Mouse (Mus musculus): ENCODE measurements around the gene Defb23. TPM values are rescaled to one million over a fixed set of nuclear protein-coding genes. Genes with fewer than 3 reads are reported as not detected.
A peak's percentile ranks its signal among the peaks of the same experiment; 100 is the strongest.
"Not testable (repeated sequence)": the region's sequence is repeated elsewhere in the genome, so short reads cannot be mapped to it uniquely, and the experiment has no call there.

The Defb23 gene
- polyA plus RNA-seq, 1 experiment from 2014 or later = not detected

DNA sequence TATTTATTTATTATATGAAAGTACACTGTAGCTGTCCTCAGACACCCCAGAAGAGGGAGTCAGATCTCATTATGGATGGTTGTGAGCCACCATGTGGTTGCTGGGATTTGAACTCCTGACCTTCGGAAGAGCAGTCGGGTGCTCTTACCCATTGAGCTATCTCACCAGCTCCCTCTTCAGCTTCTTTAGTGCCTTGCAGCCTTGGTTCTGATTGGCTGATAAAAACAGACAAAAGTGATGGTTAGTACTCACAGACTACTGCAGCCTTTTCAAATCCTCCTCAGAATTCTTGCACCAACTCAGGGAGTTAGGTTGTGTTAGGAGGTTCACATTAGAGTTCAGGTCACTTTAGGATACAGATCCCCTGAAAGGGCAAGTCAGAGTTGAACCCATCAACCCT, 35.9 kb downstream of the Defb23 start:
- WGBS = 83% methylated on average over 2 of the region's 2 CpGs
- H3K27ac ChIP-seq; H3K4me3 ChIP-seq; ATAC-seq (ENCODE audit: low FRiP score, low read depth); H3K36me3 ChIP-seq; H3K4me2 ChIP-seq (replicated peaks); H3K27me3 ChIP-seq; H3K4me1 ChIP-seq; H3K9ac ChIP-seq; H3K9me3 ChIP-seq: not testable (repeated sequence)

DNA sequence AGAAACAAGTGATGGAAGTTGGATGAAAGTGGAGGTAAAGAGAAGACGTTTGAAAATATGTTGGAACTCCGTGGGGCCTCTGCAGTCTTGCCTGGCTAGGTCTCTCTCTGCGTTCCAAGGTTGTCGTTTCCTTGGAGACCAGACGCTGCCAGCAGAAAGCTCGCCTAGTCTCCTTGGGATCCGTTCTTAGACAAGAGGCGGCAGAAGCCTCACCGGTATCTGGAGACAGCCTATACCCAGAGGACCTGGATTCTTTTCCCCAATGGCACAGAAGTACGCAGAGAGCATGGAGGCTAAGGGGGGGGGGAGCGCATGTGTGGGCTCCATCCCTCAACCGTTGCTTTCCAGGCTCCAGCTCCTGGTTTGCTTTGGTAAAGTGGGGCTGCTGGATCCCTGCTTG, 36.9 kb downstream of the Defb23 start:
- Histone ChIP-seq H3K4me1 (peaks cover 5% of the 10 kb centered on the region; the same call in 1 of the 2 replicates), H3K36me3 (no peaks in the 10 kb centered on the region), H3K27ac (no peak overlapping the region), H3K4me2 (replicated peaks) (peak overlapping the region; percentile 48), H3K4me3 (no peak overlapping the region), H3K27me3 (no peaks in the 10 kb centered on the region), H3K9me3 (no peaks in the 10 kb centered on the region), H3K9ac (0 out of 2 replicates have a peak overlapping the region, but pooled peaks have one; percentile 19)
- 8% methylated on average over 12 of the region's 12 CpGs for WGBS
- ATAC-seq (ENCODE audit: low FRiP score, low read depth) = no peak

DNA sequence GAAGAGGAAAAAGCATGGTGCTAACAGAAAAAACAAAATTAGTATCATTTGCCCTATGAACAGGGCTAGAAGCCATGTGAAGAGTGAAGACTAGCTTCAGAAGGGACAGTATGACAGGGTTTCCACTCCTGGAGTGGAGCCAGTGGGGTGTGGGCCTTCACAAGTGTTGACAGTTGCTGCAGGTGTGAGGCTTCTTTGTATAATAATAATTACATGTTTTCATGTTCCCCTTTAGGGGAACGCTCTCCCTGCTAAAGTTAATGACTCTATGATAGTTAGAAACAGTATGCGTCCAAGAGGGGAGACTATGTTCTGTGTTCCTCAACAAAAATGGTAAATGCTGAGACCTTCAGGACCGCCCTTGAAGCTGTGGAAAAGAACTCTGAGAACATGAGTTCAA, 48.6 kb downstream of the Defb23 start:
- Histone ChIP-seq H3K27ac (peak overlapping the region; percentile 96), H3K36me3 (peaks cover 4% of the 10 kb centered on the region; the same call in 1 of the 2 replicates)

GRCm38 (mm10) chr2:152415287-152415686, 49.1 kb downstream of the Defb23 start, which contains the start of gene 6820408C15Rik:
Gene 6820408C15Rik, plus strand, starts transcription at chr2:152415587.
- Histone ChIP-seq H3K4me1 (peaks cover 36% of the 10 kb centered on the region), H3K4me3 (peak within 1 kb of the TSS; percentile 89), H3K27me3 (no peaks in the 10 kb centered on the region), H3K27ac (peak within 1 kb of the TSS; percentile 96), H3K9ac (peak within 1 kb of the TSS; percentile 98), H3K4me2 (replicated peaks) (peak within 1 kb of the TSS; percentile 93), H3K9me3 (peaks cover 12% of the 10 kb centered on the region), H3K36me3 (peaks cover 4% of the 10 kb centered on the region; the same call in 1 of the 2 replicates)
- WGBS = 17% methylated on average over 4 of the region's 4 CpGs
- ATAC-seq (ENCODE audit: low FRiP score, low read depth) = no peak

More for the DNA sequence above, 48.6 kb downstream of the Defb23 start:
- H3K27me3 ChIP-seq = no peaks in the 10 kb centered on the region
- H3K9me3 ChIP-seq = peaks cover 13% of the 10 kb centered on the region
- H3K9ac ChIP-seq = peak overlapping the region; percentile 98
- no peak for ATAC-seq (ENCODE audit: low FRiP score, low read depth)
- H3K4me3 ChIP-seq = peak overlapping the region; percentile 89
- peak overlapping the region; percentile 93 for H3K4me2 ChIP-seq (replicated peaks)
- peaks cover 31% of the 10 kb centered on the region for H3K4me1 ChIP-seq
- 93% methylated on average over 3 of the region's 3 CpGs for WGBS

DNA sequence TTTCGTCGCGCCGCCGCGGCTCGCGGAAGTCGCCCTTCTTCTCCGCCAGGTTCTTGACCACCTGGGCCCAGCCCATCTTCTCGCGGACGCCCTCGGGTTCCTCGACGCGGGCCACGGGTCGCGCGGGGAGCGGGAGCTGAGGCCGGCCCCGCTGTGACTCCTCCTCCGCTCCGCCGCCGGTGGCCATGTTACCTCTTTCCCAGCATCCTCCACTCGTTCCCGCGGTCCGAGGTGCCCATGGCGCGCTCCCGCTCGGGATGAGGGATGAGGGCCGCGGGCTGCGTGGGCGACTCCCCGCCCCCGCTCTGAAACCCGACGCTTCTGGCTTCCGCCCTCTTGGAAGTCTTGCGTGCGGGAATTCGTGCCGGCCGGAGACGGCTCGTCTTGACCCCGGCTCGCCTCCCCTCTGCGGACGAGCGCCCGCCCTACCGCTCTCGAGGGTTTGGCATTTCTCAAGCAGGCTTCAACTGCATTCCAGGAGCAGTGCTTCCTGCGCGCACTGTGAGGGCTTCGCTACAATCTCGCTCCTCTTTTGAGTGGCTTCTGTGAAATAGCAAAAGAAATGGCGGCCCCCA, 49.7 kb downstream of the Defb23 start, which contains the start of gene Zcchc3:
Zcchc3 (minus strand) TSS at position 437 of the 575 bp plus-strand sequence.
- no peaks in the 10 kb centered on the region for H3K27me3 ChIP-seq
- peak within 1 kb of the TSS; percentile 98 for H3K9ac ChIP-seq
- peak; percentile 83 for ATAC-seq (ENCODE audit: low FRiP score, low read depth)
- under 1% methylated on average over 65 of the region's 65 CpGs for WGBS
- peaks cover 7% of the 10 kb centered on the region; the same call in 1 of the 2 replicates for H3K9me3 ChIP-seq
- H3K4me1 ChIP-seq = peaks cover 42% of the 10 kb centered on the region
- peaks cover 4% of the 10 kb centered on the region; the same call in 1 of the 2 replicates for H3K36me3 ChIP-seq
- peak within 1 kb of the TSS; percentile 89 for H3K4me3 ChIP-seq
- peak within 1 kb of the TSS; percentile 96 for H3K27ac ChIP-seq
- peak within 1 kb of the TSS; percentile 93 for H3K4me2 ChIP-seq (replicated peaks)

DNA sequence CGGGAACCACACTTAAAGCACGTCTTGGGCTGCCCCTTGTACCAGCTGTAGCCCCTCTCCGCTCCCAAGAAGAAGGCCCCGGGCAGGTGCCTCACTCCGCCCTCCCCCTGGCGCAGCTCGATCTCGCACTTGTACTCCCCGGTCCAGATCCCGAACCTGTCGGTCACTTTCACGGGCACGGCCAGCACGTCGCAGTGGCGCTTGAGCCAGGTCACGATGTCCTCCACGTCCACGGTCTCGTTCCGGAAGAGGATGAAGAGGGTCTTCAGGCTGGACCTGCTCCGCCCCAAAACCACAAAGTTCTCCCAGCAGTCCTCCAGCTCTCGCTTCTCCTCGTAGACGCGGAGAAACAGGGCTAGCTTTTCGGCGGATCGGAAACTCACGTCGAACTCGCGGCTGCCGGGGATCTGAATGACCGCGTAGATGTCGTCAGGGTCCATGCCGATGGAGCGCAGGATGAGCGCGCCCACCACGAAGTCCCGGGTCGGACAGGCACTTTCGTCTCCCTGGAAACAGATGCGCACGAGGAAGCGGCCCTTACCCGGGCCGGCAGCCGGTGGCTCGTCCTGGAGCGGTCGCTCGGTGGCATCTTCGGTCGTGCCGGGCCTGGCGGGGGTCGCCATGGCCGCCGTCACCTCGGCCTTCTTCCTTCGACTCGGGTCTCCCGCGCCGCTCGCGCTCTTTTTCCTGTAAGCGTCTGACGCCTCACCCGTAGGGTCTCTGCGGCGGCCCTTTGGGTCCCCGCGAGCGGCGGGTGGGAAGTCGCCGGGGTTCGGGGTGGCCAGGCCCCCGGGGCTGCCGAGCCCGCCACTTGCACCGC, 50.4 kb downstream of the Defb23 start:
- Histone ChIP-seq H3K27ac (peak overlapping the region; percentile 96), H3K4me2 (replicated peaks) (peak overlapping the region; percentile 93), H3K9ac (peak overlapping the region; percentile 98), H3K4me1 (peaks cover 47% of the 10 kb centered on the region), H3K36me3 (peaks cover 4% of the 10 kb centered on the region; the same call in 1 of the 2 replicates), H3K27me3 (no peaks in the 10 kb centered on the region), H3K9me3 (peaks cover 7% of the 10 kb centered on the region; the same call in 1 of the 2 replicates), H3K4me3 (peak overlapping the region; percentile 89)
- WGBS = under 1% methylated on average over 86 of the region's 86 CpGs
- ATAC-seq (ENCODE audit: low FRiP score, low read depth) = peak; percentile 0; the same call in 1 of the 2 replicates

DNA sequence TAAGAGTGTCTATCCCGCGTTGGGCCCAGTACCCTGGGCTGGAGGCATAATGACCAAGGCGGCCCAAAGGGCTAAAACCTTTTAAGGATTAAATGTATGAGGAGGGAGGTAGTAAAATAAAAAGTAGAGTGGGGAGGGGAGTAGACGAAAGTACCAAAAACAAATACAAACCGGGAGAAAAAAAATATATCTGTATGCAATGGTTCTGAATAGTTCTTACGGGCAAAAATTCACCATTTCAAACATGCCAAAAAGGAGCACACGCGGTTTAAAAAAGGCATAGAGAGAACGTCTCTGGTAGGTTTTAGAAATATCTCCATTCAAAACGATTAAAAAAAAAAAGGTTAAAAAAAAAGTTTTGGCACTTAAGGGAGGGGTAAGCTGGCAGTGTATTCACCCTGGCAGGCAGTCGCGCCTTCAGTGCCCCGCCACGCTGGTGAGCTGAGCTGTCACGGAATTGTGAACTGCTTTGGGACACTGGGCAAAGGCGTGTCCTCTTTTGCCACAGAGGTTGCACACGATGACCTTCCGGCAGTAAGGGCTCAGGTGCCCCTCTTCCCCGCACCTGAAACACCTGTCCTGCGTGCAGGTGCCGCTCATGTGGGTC, 51.2 kb downstream of the Defb23 start:
- Histone ChIP-seq H3K4me1 (peaks cover 47% of the 10 kb centered on the region), H3K36me3 (peaks cover 4% of the 10 kb centered on the region; the same call in 1 of the 2 replicates)
- 2% methylated on average over 21 of the region's 21 CpGs for WGBS

DNA sequence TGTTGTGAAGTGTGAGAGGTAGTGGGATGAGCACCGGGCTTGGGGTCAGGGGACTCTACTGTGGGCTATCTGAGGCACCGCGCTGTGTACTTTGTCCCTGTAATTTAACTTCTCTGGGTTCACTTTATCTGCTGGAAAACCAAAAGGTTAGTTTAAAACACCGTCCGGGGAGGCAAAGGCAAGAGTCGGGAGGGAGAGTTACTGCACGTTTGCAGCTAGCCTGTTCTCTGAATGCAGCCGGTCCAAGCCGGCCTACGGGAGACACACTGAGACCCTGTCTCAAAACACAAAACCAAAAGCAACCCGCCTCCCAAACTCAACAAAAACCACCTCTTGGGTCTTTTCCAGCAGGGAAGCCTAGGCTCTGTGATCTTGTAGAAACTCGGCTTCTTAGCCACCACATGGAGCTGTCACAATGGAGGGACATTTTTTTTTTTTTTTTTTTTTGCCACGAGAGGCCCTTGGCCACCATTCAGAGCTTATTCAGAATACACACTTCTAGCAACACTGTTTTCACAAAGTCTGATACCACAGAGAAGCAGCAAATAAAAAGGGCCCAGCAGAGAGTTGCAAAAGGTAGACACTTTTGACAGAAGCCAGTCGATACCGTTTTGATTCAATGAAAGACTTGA, 51.8 kb downstream of the Defb23 start:
- ATAC-seq (ENCODE audit: low FRiP score, low read depth) = no peak
- H3K4me1 ChIP-seq = peaks cover 47% of the 10 kb centered on the region
- peak overlapping the region; percentile 96 for H3K27ac ChIP-seq
- H3K9me3 ChIP-seq = peaks cover 7% of the 10 kb centered on the region; the same call in 1 of the 2 replicates
- peak overlapping the region; percentile 89 for H3K4me3 ChIP-seq
- H3K4me2 ChIP-seq (replicated peaks) = peak overlapping the region; percentile 93
- 3% methylated on average over 15 of the region's 15 CpGs for WGBS
- H3K9ac ChIP-seq = peak overlapping the region; percentile 98
- H3K36me3 ChIP-seq = peaks cover 4% of the 10 kb centered on the region; the same call in 1 of the 2 replicates
- no peaks in the 10 kb centered on the region for H3K27me3 ChIP-seq

More for the DNA sequence above, 51.2 kb downstream of the Defb23 start:
- Histone ChIP-seq H3K4me3 (peak overlapping the region; percentile 89), H3K27me3 (no peaks in the 10 kb centered on the region), H3K9me3 (peaks cover 7% of the 10 kb centered on the region; the same call in 1 of the 2 replicates), H3K9ac (peak overlapping the region; percentile 98), H3K27ac (peak overlapping the region; percentile 96), H3K4me2 (replicated peaks) (peak overlapping the region; percentile 93)
- no peak for ATAC-seq (ENCODE audit: low FRiP score, low read depth)

DNA sequence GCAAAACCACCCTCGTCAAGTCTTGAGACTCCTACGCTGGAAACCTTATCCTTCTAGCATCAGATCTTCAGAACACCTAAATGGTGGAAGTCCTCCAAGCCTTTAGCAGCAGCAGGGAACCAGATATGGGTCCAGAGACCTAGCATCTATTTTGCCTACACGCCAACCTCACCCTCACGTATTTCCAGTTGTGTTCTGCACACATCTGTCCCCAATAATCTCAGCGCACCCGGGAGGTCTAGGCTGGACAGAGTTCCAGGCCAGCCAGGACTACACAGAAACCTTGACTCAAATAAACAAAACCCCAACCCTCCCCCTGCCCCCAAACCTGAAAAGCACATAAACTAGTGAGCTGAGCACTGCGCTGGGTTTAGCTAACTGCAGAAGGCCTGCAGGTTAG, 52.9 kb downstream of the Defb23 start:
- Histone ChIP-seq H3K27me3 (no peaks in the 10 kb centered on the region), H3K4me3 (peak overlapping the region; percentile 89), H3K9me3 (peaks cover 7% of the 10 kb centered on the region; the same call in 1 of the 2 replicates), H3K27ac (peak overlapping the region; percentile 96), H3K36me3 (peaks cover 4% of the 10 kb centered on the region; the same call in 1 of the 2 replicates), H3K4me1 (peaks cover 49% of the 10 kb centered on the region), H3K4me2 (replicated peaks) (peak overlapping the region; percentile 93), H3K9ac (peak overlapping the region; percentile 98)
- WGBS = under 1% methylated on average over 7 of the region's 7 CpGs
- ATAC-seq (ENCODE audit: low FRiP score, low read depth) = peak; percentile 1; the same call in 1 of the 2 replicates

- Histone ChIP-seq H3K27ac (peak overlapping the region; percentile 96), H3K4me2 (replicated peaks) (peak overlapping the region; percentile 93), H3K27me3 (no peaks in the 10 kb centered on the region), H3K9me3 (peaks cover 3% of the 10 kb centered on the region; the same call in 1 of the 2 replicates), H3K36me3 (no peaks in the 10 kb centered on the region), H3K4me1 (peaks cover 51% of the 10 kb centered on the region), H3K4me3 (peak overlapping the region; percentile 89), H3K9ac (peak overlapping the region; percentile 98)
- under 1% methylated on average over 15 of the region's 15 CpGs for WGBS
- peak; percentile 83 for ATAC-seq (ENCODE audit: low FRiP score, low read depth)
Observed at GRCm38 (mm10) chr2:152410971-152411371, 53.4 kb downstream of the Defb23 start.

GRCm38 (mm10) chr2:152409781-152410180, 54.6 kb downstream of the Defb23 start:
- no peaks in the 10 kb centered on the region for H3K9me3 ChIP-seq
- no peak overlapping the region for H3K9ac ChIP-seq
- ATAC-seq (ENCODE audit: low FRiP score, low read depth) = no peak
- no peak overlapping the region for H3K4me3 ChIP-seq
- peaks cover 52% of the 10 kb centered on the region for H3K4me1 ChIP-seq
- H3K27me3 ChIP-seq = no peaks in the 10 kb centered on the region
- H3K36me3 ChIP-seq = no peaks in the 10 kb centered on the region
- no peak overlapping the region for H3K4me2 ChIP-seq (replicated peaks)
- WGBS = 80% methylated on average over 6 of the region's 6 CpGs
- peak overlapping the region; percentile 96 for H3K27ac ChIP-seq

Data from limb, embryonic 13.5 days (tissue).